Mouse (Mus musculus): ENCODE data around the gene Tap1. TPM values are rescaled to one million over a fixed set of nuclear protein-coding genes. Genes with fewer than 3 reads are reported as not detected.
"Not testable (repeated sequence)": the region's sequence is repeated elsewhere in the genome, so short reads cannot be mapped to it uniquely, and the experiment has no call there.

Gene Tap1
- total RNA-seq (2022) = 1 to 10 TPM; 3.0 to 8.6 (median 4.6) TPM

GRCm38 (mm10) chr17:34187261-34187916 lies at the start of gene Tap1, which contains the start of gene Psmb9:
Gene Tap1 (plus strand): TSS chr17:34187553.
Gene Psmb9 (minus strand): TSS chr17:34187764.
- peak; percentile 90 to 93 for DNase-seq (ENCODE audit: low spot score in 2 of 2)

- no peak for DNase-seq (ENCODE audit: low spot score in 2 of 2)
Measured at GRCm38 (mm10) chr17:34137601-34138000, 49.8 kb upstream of the Tap1 start.

GRCm38 (mm10) chr17:34138655-34139054 lies 48.7 kb upstream of the Tap1 start:
- no peak for DNase-seq (ENCODE audit: low spot score in 2 of 2)

- no peak for DNase-seq (ENCODE audit: low spot score in 2 of 2)
Measured at GRCm38 (mm10) chr17:34139416-34139815, 47.9 kb upstream of the Tap1 start.

- no peak for DNase-seq (ENCODE audit: low spot score in 2 of 2)
Measured at GRCm38 (mm10) chr17:34140240-34140639, 47.1 kb upstream of the Tap1 start.

- DNase-seq (ENCODE audit: low spot score in 2 of 2) = no peak
Measured at GRCm38 (mm10) chr17:34141448-34141847, 45.9 kb upstream of the Tap1 start.

GRCm38 (mm10) chr17:34142456-34143010 lies 44.8 kb upstream of the Tap1 start:
- DNase-seq (ENCODE audit: low spot score in 2 of 2) = no peak

- DNase-seq (ENCODE audit: low spot score in 2 of 2) = no peak
Measured at GRCm38 (mm10) chr17:34143033-34143432, 44.3 kb upstream of the Tap1 start, which contains the start of gene H2-DMb2. Gene H2-DMb2 (plus strand): TSS chr17:34143307.

- DNase-seq (ENCODE audit: low spot score in 2 of 2) = no peak
Measured at GRCm38 (mm10) chr17:34143461-34143860, 43.9 kb upstream of the Tap1 start.

- DNase-seq (ENCODE audit: low spot score in 2 of 2) = not testable (repeated sequence)
Measured at GRCm38 (mm10) chr17:34144221-34144620, 43.1 kb upstream of the Tap1 start.

GRCm38 (mm10) chr17:34144960-34145371 lies 42.4 kb upstream of the Tap1 start:
- DNase-seq (ENCODE audit: low spot score in 2 of 2) = no peak

GRCm38 (mm10) chr17:34152923-34153322 lies 34.4 kb upstream of the Tap1 start, which contains the start of gene H2-DMb1:
Gene H2-DMb1 (plus strand): TSS chr17:34153072.
- no peak for DNase-seq (ENCODE audit: low spot score in 2 of 2)

GRCm38 (mm10) chr17:34155534-34155933 lies 31.8 kb upstream of the Tap1 start:
- no peak for DNase-seq (ENCODE audit: low spot score in 2 of 2)

GRCm38 (mm10) chr17:34164202-34164895 lies 23.0 kb upstream of the Tap1 start:
- no peak for DNase-seq (ENCODE audit: low spot score in 2 of 2)

- no peak for DNase-seq (ENCODE audit: low spot score in 2 of 2)
Measured at GRCm38 (mm10) chr17:34165033-34165730, 22.2 kb upstream of the Tap1 start.

- DNase-seq (ENCODE audit: low spot score in 2 of 2) = no peak
Measured at GRCm38 (mm10) chr17:34169279-34169678, 18.1 kb upstream of the Tap1 start.

- DNase-seq (ENCODE audit: low spot score in 2 of 2) = no peak
Measured at GRCm38 (mm10) chr17:34170487-34170876, 16.9 kb upstream of the Tap1 start.

GRCm38 (mm10) chr17:34170877-34171498 lies 16.4 kb upstream of the Tap1 start:
- peak; percentile 30 to 65 for DNase-seq (ENCODE audit: low spot score in 2 of 2)

- DNase-seq (ENCODE audit: low spot score in 2 of 2) = no peak
Measured at GRCm38 (mm10) chr17:34172528-34172927, 14.8 kb upstream of the Tap1 start.

GRCm38 (mm10) chr17:34174075-34174474 lies 13.3 kb upstream of the Tap1 start:
- DNase-seq (ENCODE audit: low spot score in 2 of 2) = no peak

GRCm38 (mm10) chr17:34177179-34177578 lies 10.2 kb upstream of the Tap1 start:
- DNase-seq (ENCODE audit: low spot score in 2 of 2) = no peak
